Mouse (Mus musculus): ENCODE measurements around the gene Cyp46a1. TPM values are rescaled to one million over a fixed set of nuclear protein-coding genes. Genes with fewer than 3 reads are reported as not detected.

The Cyp46a1 gene
- polyA plus RNA-seq, 1 experiment from 2014 or later, result 16.6 TPM

DNA sequence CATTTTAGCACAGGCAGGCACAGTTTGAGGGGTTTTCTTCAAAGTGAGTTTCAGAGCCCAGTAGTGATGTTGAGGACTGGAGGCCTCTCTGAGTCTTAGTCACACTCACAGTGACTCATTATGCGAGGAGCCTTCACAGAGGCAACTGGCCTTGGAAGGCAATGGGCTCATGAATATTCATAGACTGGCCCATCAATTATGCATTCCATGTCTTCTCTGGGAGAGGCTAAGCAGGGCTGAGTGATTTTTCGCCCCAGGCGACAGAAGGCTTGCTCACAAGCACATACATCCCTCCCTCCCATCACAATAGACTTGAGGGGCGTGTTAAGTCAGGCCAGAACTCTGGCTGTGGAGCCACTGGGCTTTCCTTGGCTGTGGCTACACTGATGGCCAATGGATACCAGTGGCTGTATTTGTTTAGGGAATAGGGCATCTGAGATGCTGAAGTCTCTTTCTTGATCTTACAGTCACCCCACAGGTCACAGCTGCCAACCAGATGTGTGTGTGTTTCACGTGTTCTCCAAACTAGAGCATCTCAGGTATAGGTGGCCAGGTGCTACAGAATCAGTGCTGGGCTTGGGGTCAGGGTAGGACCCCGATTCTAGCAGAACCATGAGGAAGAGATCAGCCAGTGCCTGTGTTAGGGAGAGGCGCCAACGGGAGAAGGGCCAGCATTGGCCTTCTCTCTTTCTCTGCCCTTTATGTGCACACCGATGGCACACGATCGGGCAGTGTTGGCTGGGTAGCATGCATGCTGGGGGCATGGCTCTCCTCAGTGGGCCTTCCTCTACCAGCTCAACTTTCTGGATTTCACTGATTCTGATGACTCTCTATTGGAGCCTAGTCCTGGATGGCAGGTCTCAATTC is 62.1 kb downstream of the Cyp46a1 start:
- no peaks in the 10 kb centered on the region for H3K27me3 ChIP-seq
- ChIA-PET POLR2A (no interaction called here), CTCF (no interaction called here)
- TF ChIP-seq CTCF (IDR thresholded peaks at IDR 0.05), result no peak
- DNase-seq (ENCODE audit: low read depth, low spot score) (peak; percentile 96), ATAC-seq (peak; percentile 79)
- in situ Hi-C loops (cut with MboI; ENCODE audit: low pct_unique_long_range_greater_than_20kb), result no loop called here

GRCm38 (mm10) chr12:108398681-108399080 is 64.5 kb downstream of the Cyp46a1 start:
- in situ Hi-C loops (cut with MboI; ENCODE audit: low pct_unique_long_range_greater_than_20kb), result no loop called here
- ChIA-PET CTCF (interaction anchor here (1.9 to 2.2 kb wide), 2 partner anchors 12 to 24 kb away, joined by 4 to 5 read pairs; no protein-coding TSS in a partner anchor), POLR2A (no interaction called here)
- no peak for TF ChIP-seq CTCF (IDR thresholded peaks at IDR 0.05)
- no peak for DNase-seq (ENCODE audit: low read depth, low spot score)
- ATAC-seq, result no peak
- no peaks in the 10 kb centered on the region for H3K27me3 ChIP-seq

GRCm38 (mm10) chr12:108399191-108399590 is 65.0 kb downstream of the Cyp46a1 start:
- DNase-seq (ENCODE audit: low read depth, low spot score) (no peak), ATAC-seq (no peak)
- POLR2A ChIA-PET, result no interaction called here
- TF ChIP-seq CTCF (IDR thresholded peaks at IDR 0.05), result no peak
- H3K27me3 ChIP-seq, result no peaks in the 10 kb centered on the region
- in situ Hi-C loops (cut with MboI; ENCODE audit: low pct_unique_long_range_greater_than_20kb), result no loop called here
- CTCF ChIA-PET, result interaction anchor here (1.9 to 2.2 kb wide), 2 partner anchors 13 to 23 kb away, joined by 4 to 5 read pairs; no protein-coding TSS in a partner anchor

GRCm38 (mm10) chr12:108400951-108401350 is 66.8 kb downstream of the Cyp46a1 start:
- ChIA-PET CTCF (interaction anchor here (0.7 kb wide), 1 partner anchor 66 kb away, joined by 3 read pairs; no protein-coding TSS in a partner anchor), POLR2A (no interaction called here)
- TF ChIP-seq CTCF (IDR thresholded peaks at IDR 0.05), result no peak
- in situ Hi-C loops (cut with MboI; ENCODE audit: low pct_unique_long_range_greater_than_20kb), result no loop called here
- no peak for ATAC-seq
- H3K27me3 ChIP-seq, result no peaks in the 10 kb centered on the region
- no peak for DNase-seq (ENCODE audit: low read depth, low spot score)

DNA sequence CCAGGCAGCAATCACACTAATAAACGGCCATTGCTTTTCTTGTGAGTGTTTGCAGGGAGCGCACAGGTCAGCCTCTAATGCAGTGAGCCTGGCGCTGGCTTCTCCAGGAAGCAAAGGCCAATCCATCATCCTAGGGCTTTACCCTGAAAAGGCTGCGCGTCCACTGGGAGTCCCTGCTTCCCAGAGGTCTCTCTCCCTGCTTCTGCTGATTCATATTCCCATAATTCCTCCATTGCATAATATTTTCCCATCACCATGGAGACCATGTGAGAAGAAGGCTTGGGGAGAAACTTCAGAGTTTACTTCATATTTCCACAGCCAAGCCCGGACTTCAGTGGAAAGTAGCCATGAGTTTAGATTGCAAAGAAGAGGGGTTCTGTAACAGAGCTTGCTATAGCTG is 69.8 kb downstream of the Cyp46a1 start:
- ATAC-seq (no peak), DNase-seq (ENCODE audit: low read depth, low spot score) (no peak)
- ChIA-PET CTCF (no interaction called here), POLR2A (no interaction called here)
- TF ChIP-seq CTCF (IDR thresholded peaks at IDR 0.05), result no peak
- no peaks in the 10 kb centered on the region for H3K27me3 ChIP-seq
- in situ Hi-C loops (cut with MboI; ENCODE audit: low pct_unique_long_range_greater_than_20kb), result no loop called here

GRCm38 (mm10) chr12:108409100-108409499 is 74.9 kb downstream of the Cyp46a1 start:
- ChIA-PET CTCF (no interaction called here), POLR2A (no interaction called here)
- ATAC-seq, result no peak
- TF ChIP-seq CTCF (IDR thresholded peaks at IDR 0.05), result no peak
- no peak for DNase-seq (ENCODE audit: low read depth, low spot score)
- H3K27me3 ChIP-seq, result no peaks in the 10 kb centered on the region
- in situ Hi-C loops (cut with MboI; ENCODE audit: low pct_unique_long_range_greater_than_20kb), result no loop called here

- DNase-seq (ENCODE audit: low read depth, low spot score), result no peak
- no peak for TF ChIP-seq CTCF (IDR thresholded peaks at IDR 0.05)
- in situ Hi-C loops (cut with MboI; ENCODE audit: low pct_unique_long_range_greater_than_20kb), result no loop called here
- H3K27me3 ChIP-seq, result no peaks in the 10 kb centered on the region
- ChIA-PET POLR2A (no interaction called here), CTCF (no interaction called here)
- ATAC-seq, result no peak
Observed at GRCm38 (mm10) chr12:108410416-108411208, 76.4 kb downstream of the Cyp46a1 start.

Other genes with a start within 250 kb of the Cyp46a1 start
- gene Setd3, start 155.1 kb upstream of the Cyp46a1 start, polyA plus RNA-seq (2021), result 84.2 TPM
- 26.0 TPM for gene Ccnk, start 154.8 kb upstream of the Cyp46a1 start, polyA plus RNA-seq (2021)
- 25.4 TPM for gene Ccdc85c, start 59.0 kb upstream of the Cyp46a1 start, polyA plus RNA-seq (2021)
- 2.7 TPM for gene Hhipl1, start 28.1 kb upstream of the Cyp46a1 start, polyA plus RNA-seq (2021)
- gene Eml1, start 36.6 kb downstream of the Cyp46a1 start, polyA plus RNA-seq (2021), result 56.9 TPM
- gene Evl, start 220.3 kb downstream of the Cyp46a1 start, polyA plus RNA-seq (2021), result 109 TPM